Mouse (Mus musculus): ENCODE results near the gene Tuba1a. TPM values are rescaled to one million over a fixed set of nuclear protein-coding genes. Genes with fewer than 3 reads are reported as not detected.

The Tuba1a gene
- total and polyA plus RNA-seq, 3 experiments = 153 to 533 (median 254) TPM

DNA sequence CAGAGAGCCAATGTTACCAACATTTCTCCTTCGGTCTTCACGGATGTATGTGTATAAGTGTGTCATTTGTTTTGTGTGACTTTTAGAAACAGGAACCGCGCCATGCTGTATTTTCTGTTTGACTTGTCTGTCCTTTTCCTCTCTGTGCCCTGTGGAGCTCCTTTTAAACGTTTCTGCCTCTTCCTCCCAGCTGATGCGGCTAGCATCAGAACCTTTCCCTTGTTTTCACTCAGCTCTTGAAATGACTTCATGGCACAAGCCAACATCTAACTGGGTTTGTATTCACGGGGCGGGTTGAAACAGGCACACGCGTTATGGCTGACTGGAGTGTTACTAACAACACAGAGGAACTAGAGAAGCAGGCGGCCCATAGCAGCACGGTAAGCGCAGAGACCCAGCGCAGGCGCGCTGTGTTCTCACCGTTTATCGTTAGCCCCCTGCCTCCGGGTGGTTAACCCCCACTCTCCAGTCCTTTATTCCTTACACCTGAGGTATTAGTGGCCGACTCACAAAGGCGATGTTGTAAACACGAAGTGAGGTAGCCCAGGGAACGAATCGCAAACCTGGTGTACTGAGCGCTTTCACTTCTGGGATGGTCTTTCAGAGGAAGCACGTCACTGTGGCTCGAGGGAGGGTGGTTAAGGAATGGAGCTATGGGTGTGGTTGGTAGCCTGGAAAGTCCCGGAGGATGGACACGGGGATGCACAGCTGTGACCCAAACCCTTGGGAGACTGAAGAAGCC is 31.9 kb upstream of the Tuba1a start:
- TF ChIP-seq ZC3H11A (IDR thresholded peaks at IDR 0.05; ENCODE audit: low read depth, low read length) (no peak), ZMIZ1 (IDR thresholded peaks at IDR 0.05; ENCODE audit: low read depth, low read length) (peak; percentile 66; the same call in 1 of the 2 replicates), NRF1 (IDR thresholded peaks at IDR 0.05; ENCODE audit: low read depth, low read length) (peak; percentile 86), MXI1 (IDR thresholded peaks at IDR 0.05; ENCODE audit: low read depth, low read length) (peak; percentile 75), KAT2A (IDR thresholded peaks at IDR 0.05; ENCODE audit: insufficient replicate concordance, low read length) (0 out of 2 replicates have a peak, but pooled peaks have one; percentile 44), USF1 (IDR thresholded peaks at IDR 0.05; ENCODE audit: low read depth, low read length) (no peak), IRF4 (IDR thresholded peaks at IDR 0.05; ENCODE audit: low read depth, low read length) (peak; percentile 93), TBP (conservative IDR thresholded peaks at IDR 0.05; ENCODE audit: low read depth, low read length) (peak; percentile 53; the same call in 1 of the 2 replicates), MEF2A (IDR thresholded peaks at IDR 0.05; ENCODE audit: borderline replicate concordance, low read depth, low read length) (peak; percentile 76), USF2 (conservative IDR thresholded peaks at IDR 0.05; ENCODE audit: low read depth, low read length) (no peak), POLR2A (IDR thresholded peaks at IDR 0.05; ENCODE audit: low read depth, low read length) (peak; percentile 72; the same call in 1 of the 2 replicates), SMC3 (IDR thresholded peaks at IDR 0.05; ENCODE audit: low read depth, low read length) (no peak; the same call in 1 of the 2 replicates), ZKSCAN1 (IDR thresholded peaks at IDR 0.05; ENCODE audit: borderline replicate concordance, low read depth, low read length) (no peak), UBTF (IDR thresholded peaks at IDR 0.05; ENCODE audit: low read depth, low read length) (0 out of 2 replicates have a peak, but pooled peaks have one; percentile 38), MAZ (IDR thresholded peaks at IDR 0.05; ENCODE audit: low read depth, low read length) (peak; percentile 0; the same call in 1 of the 2 replicates), CTCF (conservative IDR thresholded peaks at IDR 0.05 in 1 of 2, IDR thresholded peaks at IDR 0.05 in 1 of 2; ENCODE audit: low read depth in 2 of 2, low read length in 2 of 2) (no peak), PAX5 (IDR thresholded peaks at IDR 0.05; ENCODE audit: low read length) (no peak), JUND (conservative IDR thresholded peaks at IDR 0.05; ENCODE audit: low read depth, low read length) (peak; percentile 89), GABPA (IDR thresholded peaks at IDR 0.05; ENCODE audit: insufficient replicate concordance, low read depth, low read length) (no peak), TCF12 (IDR thresholded peaks at IDR 0.05; ENCODE audit: low read depth, low read length) (peak; percentile 56), ETS1 (conservative IDR thresholded peaks at IDR 0.05; ENCODE audit: low read depth, low read length) (peak; percentile 99), MAX (IDR thresholded peaks at IDR 0.05; ENCODE audit: low read length) (peak; percentile 75), ELF1 (IDR thresholded peaks at IDR 0.05; ENCODE audit: low read depth, low read length) (peak; percentile 63), RAD21 (IDR thresholded peaks at IDR 0.05; ENCODE audit: low read depth, low read length) (no peak), RCOR1 (conservative IDR thresholded peaks at IDR 0.05; ENCODE audit: low read depth, low read length) (peak; percentile 69; the same call in 1 of the 2 replicates), ZNF384 (IDR thresholded peaks at IDR 0.05; ENCODE audit: low read depth, low read length) (no peak), MAFK (IDR thresholded peaks at IDR 0.05; ENCODE audit: insufficient replicate concordance, low read length) (peak; percentile 75), E2F4 (IDR thresholded peaks at IDR 0.05; ENCODE audit: insufficient replicate concordance, low read depth, low read length) (no peak), HCFC1 (IDR thresholded peaks at IDR 0.05; ENCODE audit: low read depth, low read length) (no peak; the same call in none of the 2 replicates), BHLHE40 (IDR thresholded peaks at IDR 0.05; ENCODE audit: low read depth, low read length) (peak; percentile 98), POLR2AphosphoS2 (IDR thresholded peaks at IDR 0.05; ENCODE audit: low read depth, low read length) (peak; percentile 58; the same call in 1 of the 2 replicates), MYC (IDR thresholded peaks at IDR 0.05; ENCODE audit: low read depth, low read length) (no peak; the same call in 1 of the 2 replicates), NELFE (IDR thresholded peaks at IDR 0.05; ENCODE audit: low read depth, low read length) (peak; percentile 64; the same call in 1 of the 2 replicates), CHD2 (IDR thresholded peaks at IDR 0.05; ENCODE audit: low read length) (peak; percentile 42; the same call in 1 of the 2 replicates), EP300 (IDR thresholded peaks at IDR 0.05; ENCODE audit: low read length) (peak; percentile 87), SIN3A (IDR thresholded peaks at IDR 0.05; ENCODE audit: low read length) (peak; percentile 99), CHD1 (IDR thresholded peaks at IDR 0.05; ENCODE audit: low read depth, low read length) (peak; percentile 81), JUN (IDR thresholded peaks at IDR 0.05; ENCODE audit: insufficient read depth, low read depth, low read length) (peak; percentile 71; the same call in 1 of the 2 replicates)
- Histone ChIP-seq H3K9me3 (replicated peaks; ENCODE audit: low read length) (no peaks in the 10 kb centered on the region), H3K9ac (ENCODE audit: insufficient read depth, low read depth) (peak overlapping the region; percentile 79), H3K36me3 (replicated peaks in 1 of 2; ENCODE audit: control insufficient read depth in 1 of 2, insufficient read depth in 1 of 2, low read length in 1 of 2) (no peaks in the 10 kb centered on the region), H3K27me3 (replicated peaks) (no peaks in the 10 kb centered on the region), H3K4me3 (replicated peaks in 1 of 3; ENCODE audit: low read depth in 2 of 3, low read length in 2 of 3, poor library complexity in 1 of 3) (peak overlapping the region; percentile 56 to 78 (median 60)), H3K4me1 (ENCODE audit: control insufficient read depth in 1 of 2, insufficient read depth in 2 of 2) (peaks cover 2 to 33% of the 10 kb centered on the region in 2 experiments; a peak in 2 of 4 replicates), H3K27ac (ENCODE audit: insufficient read depth, low read depth) (peak overlapping the region; percentile 89), H3K79me2 (replicated peaks; ENCODE audit: control insufficient read depth, extremely low read depth, insufficient read depth, poor library complexity, severe bottlenecking) (no peaks in the 10 kb centered on the region), H3K4me2 (ENCODE audit: insufficient read depth, low read depth, poor library complexity, severe bottlenecking) (peak overlapping the region; percentile 84)
- peak; percentile 97 for DNase-seq (ENCODE audit: extremely low read depth)
- dilution Hi-C loops (cut with MboI; ENCODE audit: extremely low pct_ligation_motif_present, extremely low pct_unique_long_range_greater_than_20kb, low sequenced_read_pairs) (no loop called here), in situ Hi-C loops (cut with MboI; ENCODE audit: low pct_ligation_motif_present, low pct_unique_long_range_greater_than_20kb, low sequenced_read_pairs) (no loop called here)

All from CH12.LX (cell line).